In the genomic region with DNA sequence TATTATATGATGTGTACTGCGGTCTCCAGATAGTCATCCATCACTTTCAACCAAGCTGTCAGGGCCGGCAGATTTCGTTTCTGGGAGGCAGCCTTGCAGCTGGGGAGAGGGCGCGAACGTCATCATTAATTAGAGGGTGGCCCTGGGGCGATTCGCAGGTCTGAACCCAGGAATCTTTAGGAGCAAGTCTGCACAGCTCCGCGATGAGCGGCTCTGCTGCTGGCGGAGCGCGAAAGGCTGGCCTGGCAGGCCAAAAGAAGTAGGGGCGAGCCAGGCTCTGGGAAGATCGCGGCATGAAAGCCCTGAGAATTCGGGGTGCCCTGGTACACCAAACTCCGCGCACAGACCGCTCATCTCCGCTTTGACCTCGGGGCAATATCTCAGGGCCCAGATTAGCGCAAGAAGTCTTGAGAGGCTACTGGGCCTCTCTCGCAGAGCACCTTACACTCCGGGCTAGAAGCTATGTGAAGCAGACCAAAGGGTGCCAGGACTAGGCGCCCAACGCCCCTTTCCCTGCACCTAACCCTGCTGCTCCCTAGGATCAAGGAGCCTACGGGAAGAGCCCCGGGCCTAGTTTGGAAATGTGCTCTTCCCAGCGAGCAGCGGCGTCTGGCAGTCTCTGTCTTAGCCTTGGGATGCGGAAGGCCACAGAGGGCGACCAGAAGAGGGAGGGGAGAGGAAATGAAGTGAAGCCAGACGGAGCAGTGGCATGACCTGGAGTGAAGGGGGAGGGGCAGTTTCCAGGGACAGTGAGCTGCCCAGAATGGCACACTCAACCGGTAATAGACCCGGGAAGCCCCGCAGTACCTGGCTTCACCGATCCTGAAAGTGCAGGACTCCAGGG, we compare ENCODE assay signal across 7 mouse cellular contexts. TPM values are rescaled to one million over a fixed set of nuclear protein-coding genes. Genes with fewer than 3 reads are reported as not detected.
DNase-seq lines count a peak whose midpoint lies in the region; ATAC-seq and TF ChIP-seq lines count a peak whose summit lies in the region.

No protein-coding gene starts in this region.

- H3K9ac ChIP-seq in embryonic facial prominence, embryonic 14.5 days (ENCODE audit: low read depth, low read length), result peak overlapping the region; percentile 27; the same call in 1 of the 2 replicates
- H3K9ac ChIP-seq in intestine, embryonic 15.5 days, result no peak overlapping the region

- no peaks in the 10 kb centered on the region for H3K9me3 ChIP-seq in embryonic facial prominence, embryonic 14.5 days (ENCODE audit: control insufficient read depth, low read length)
- no peaks in the 10 kb centered on the region for H3K9me3 ChIP-seq in intestine, embryonic 15.5 days
- no peaks in the 10 kb centered on the region for H3K9me3 ChIP-seq in midbrain, embryonic 10.5 days (replicated peaks)

- WGBS in embryonic facial prominence, embryonic 14.5 days, result 2% methylated on average over 40 of the region's 40 CpGs
- 5% methylated on average over 40 of the region's 40 CpGs for WGBS in intestine, embryonic 15.5 days
- under 1% methylated on average over 40 of the region's 40 CpGs for WGBS in midbrain, embryonic 10.5 days

- no peak for TF ChIP-seq CTCF in bone marrow macrophage, adult 2 months (IDR thresholded peaks at IDR 0.05; ENCODE audit: low read depth, low read length)

- peak overlapping the region; percentile 18 for H3K4me3 ChIP-seq in bone marrow macrophage, adult 2 months (ENCODE audit: insufficient read depth, low read length)
- H3K4me3 ChIP-seq in embryonic facial prominence, embryonic 14.5 days (ENCODE audit: low read depth, low read length), result peak overlapping the region; percentile 49
- H3K4me3 ChIP-seq in intestine, embryonic 15.5 days (replicated peaks), result peak overlapping the region; percentile 10; the same call in 1 of the 2 replicates
- peak overlapping the region; percentile 41 for H3K4me3 ChIP-seq in midbrain, embryonic 10.5 days

- H3K4me1 ChIP-seq in bone marrow macrophage, adult 2 months (ENCODE audit: control insufficient read depth, insufficient read depth, low read length), result no peaks in the 10 kb centered on the region
- 0 out of 2 replicates have a peak, but pooled peaks cover 3% of the 10 kb centered on the region for H3K4me1 ChIP-seq in embryonic facial prominence, embryonic 14.5 days (ENCODE audit: control insufficient read depth, insufficient read depth, low read length)
- H3K4me1 ChIP-seq in intestine, embryonic 15.5 days (replicated peaks), result peaks cover 26% of the 10 kb centered on the region
- H3K4me1 ChIP-seq in midbrain, embryonic 10.5 days, result peaks cover 68% of the 10 kb centered on the region

- H3K4me2 ChIP-seq in embryonic facial prominence, embryonic 14.5 days (ENCODE audit: low read depth, low read length), result peak overlapping the region; percentile 29
- H3K4me2 ChIP-seq in intestine, embryonic 15.5 days (replicated peaks), result peak overlapping the region; percentile 46

- no peaks in the 10 kb centered on the region for H3K36me3 ChIP-seq in embryonic facial prominence, embryonic 14.5 days (ENCODE audit: control insufficient read depth, insufficient read depth, low read length)
- no peaks in the 10 kb centered on the region for H3K36me3 ChIP-seq in intestine, embryonic 15.5 days
- H3K36me3 ChIP-seq in midbrain, embryonic 10.5 days, result no peaks in the 10 kb centered on the region

- peaks cover 100% of the 10 kb centered on the region for H3K27me3 ChIP-seq in embryonic facial prominence, embryonic 14.5 days (replicated peaks; ENCODE audit: control insufficient read depth, insufficient read depth, low read length)
- H3K27me3 ChIP-seq in intestine, embryonic 15.5 days (replicated peaks), result peaks cover 95% of the 10 kb centered on the region
- peaks cover 100% of the 10 kb centered on the region for H3K27me3 ChIP-seq in midbrain, embryonic 10.5 days (ENCODE audit: low read depth, poor library complexity, severe bottlenecking)

- ATAC-seq in embryonic facial prominence, embryonic 14.5 days (ENCODE audit: low read depth), result no peak
- ATAC-seq in intestine, embryonic 15.5 days, result no peak
- no peak for ATAC-seq in activated CD4-positive, CD25-positive, alpha-beta regulatory T cell, adult 4 months

- DNase-seq in embryonic facial prominence, embryonic 14.5 days (ENCODE audit: low spot score), result peak; percentile 29
- peak; percentile 70 for DNase-seq in midbrain, embryonic 10.5 days (ENCODE audit: low spot score)
- DNase-seq in adipocyte (ENCODE audit: low spot score), result no peak
- DNase-seq in right cerebral cortex, postnatal 10 days (ENCODE audit: low spot score in 2 of 2), result no peak

- no peak for TF ChIP-seq POLR2A in bone marrow macrophage, adult 2 months (IDR thresholded peaks at IDR 0.05; ENCODE audit: borderline replicate concordance, low read depth, low read length)

- H3K27ac ChIP-seq in bone marrow macrophage, adult 2 months (ENCODE audit: insufficient read depth, low read depth, low read length), result no peak overlapping the region
- no peak overlapping the region for H3K27ac ChIP-seq in embryonic facial prominence, embryonic 14.5 days (replicated peaks; ENCODE audit: low read depth, low read length)
- no peak overlapping the region for H3K27ac ChIP-seq in intestine, embryonic 15.5 days
- H3K27ac ChIP-seq in midbrain, embryonic 10.5 days (replicated peaks), result no peak overlapping the region

RNA-seq across cellular contexts. Expression of gene Irx4, which starts 3.1 kb away (rescaled TPM):
- not detected in 2 replicates for polyA plus RNA-seq in bone marrow macrophage, adult 2 months (2012; ENCODE audit: insufficient read depth, insufficient read length, missing spikeins)
- 4.6 and 7.5 TPM in 2 replicates for polyA plus RNA-seq in embryonic facial prominence, embryonic 14.5 days (2014; fragmentation: Nextera tagmentation; extraction: Ambion mirVana)
- 0.26 and 0.47 TPM in 2 replicates for polyA plus RNA-seq in intestine, embryonic 15.5 days (2015; fragmentation: Nextera tagmentation; extraction: Ambion mirVana)
- polyA plus RNA-seq in midbrain, embryonic 10.5 days (2016; fragmentation: Nextera tagmentation; extraction: Ambion mirVana), result 1.3 and 1.7 TPM in 2 replicates
- not detected for polyA plus RNA-seq in activated CD4-positive, CD25-positive, alpha-beta regulatory T cell, adult 4 months (2017; shearing (Covaris generic))

Comparison
In these comparisons a context has a peak if more than half of its experiments do, and no peak if none do; other contexts are left out.
1. DNase-seq: peak in embryonic facial prominence, embryonic 14.5 days (single experiment) and midbrain, embryonic 10.5 days (single experiment); none in adipocyte (single experiment) and right cerebral cortex, postnatal 10 days (0 of 2).
2. Peak in every context shown above with its lines, with median percentiles within 50 percentile points of each other: H3K4me3 ChIP-seq.